Mouse (Mus musculus) lung, embryonic 14.5 days (tissue): ENCODE results near the gene Trim52. TPM values are rescaled to one million over a fixed set of nuclear protein-coding genes. Genes with fewer than 3 reads are reported as not detected.
A peak's percentile ranks its signal among the peaks of the same experiment; 100 is the strongest.

Source experiments
- ATAC-seq: fragments of 200-750 bp; cut with Nextera tagmentation; 2 replicates; pipeline ENCODE4 v1.8.0; 2017; ENCODE audit warnings: mild to moderate bottlenecking, moderate TSS enrichment, moderate library complexity; ENCODE audit not compliant: insufficient read depth
- DNase-seq: peaks from one replicate; pipeline ENCODE4 v3.0.0-alpha.2; 2015
- H3K27ac ChIP-seq: fragments of 300-500 bp; sonication (generic); 2 replicates; pipeline ENCODE4 v1.5.1; 2014; ENCODE audit warnings: low read depth, mild to moderate bottlenecking, moderate library complexity
- H3K27me3 ChIP-seq: fragments of 300-500 bp; sonication (generic); 2 replicates; pipeline ENCODE4 v1.6.1; 2014; ENCODE audit warnings: low read length, control low read depth; ENCODE audit not compliant: insufficient read depth
- H3K36me3 ChIP-seq: fragments of 300-500 bp; sonication (generic); 2 replicates; pipeline ENCODE4 v1.6.1; 2014; ENCODE audit warnings: control low read depth; ENCODE audit not compliant: insufficient read depth
- H3K4me1 ChIP-seq: fragments of 300-500 bp; sonication (generic); 2 replicates; pipeline ENCODE4 v1.6.1; 2014; ENCODE audit warnings: antibody characterized with exemption, control low read depth; ENCODE audit not compliant: insufficient read depth
- H3K4me2 ChIP-seq: fragments of 300-500 bp; sonication (generic); 2 replicates; pipeline ENCODE4 v1.6.1; 2014; ENCODE audit warnings: mild to moderate bottlenecking
- H3K4me3 ChIP-seq: fragments of 300-500 bp; sonication (generic); 2 replicates; pipeline ENCODE4 v1.5.1; 2014; ENCODE audit warnings: low read depth, low read length
- H3K9ac ChIP-seq: fragments of 300-500 bp; sonication (generic); 2 replicates; pipeline ENCODE4 v1.6.1; 2014
- H3K9me3 ChIP-seq: fragments of 300-500 bp; sonication (generic); 2 replicates; pipeline ENCODE4 v1.6.1; 2016; ENCODE audit warnings: low read depth, low read length, control low read depth
- CTCF ChIP-seq: IDR thresholded peaks from 2 replicates; pipeline ENCODE4 v1.5.1; 2016; ENCODE audit warnings: antibody characterized with exemption, low read depth
- WGBS: fragments of 180-500 bp; shearing (Covaris S2); extraction: QIAGEN DNeasy Blood & Tissue Kit; methylation state at CpG from one replicate; pipeline ENCODE4 v1.1.7; 2014; 5-methylcytosine and 5-hydroxymethylcytosine counted together
- polyA plus RNA-seq: library from polyadenylated mRNA; unstranded; fragments of >200 nt; fragmentation: Nextera tagmentation; extraction: Ambion mirVana; gene quantifications from 2 replicates; pipeline ENCODE4 v1.2.1, GENCODE M21; 2014

Trim52 gene
- polyA plus RNA-seq, 1 experiment from 2014 or later, result not detected

- no peak overlapping the region for H3K9ac ChIP-seq
- DNase-seq (no peak), ATAC-seq (no peak)
- H3K27ac ChIP-seq, result no peak overlapping the region
- H3K9me3 ChIP-seq, result no peaks in the 10 kb centered on the region
- TF ChIP-seq CTCF, result no peak
- H3K27me3 ChIP-seq, result no peaks in the 10 kb centered on the region
- H3K4me1 ChIP-seq, result no peaks in the 10 kb centered on the region
- 62% methylated on average over 5 of the region's 5 CpGs for WGBS
- H3K4me2 ChIP-seq, result no peak overlapping the region
- no peaks in the 10 kb centered on the region for H3K36me3 ChIP-seq
- no peak overlapping the region for H3K4me3 ChIP-seq
These were observed 70.9 kb downstream of the Trim52 start for GRCm38 (mm10) chr14:106176879-106177278.

GRCm38 (mm10) chr14:106178245-106178644 is 72.2 kb downstream of the Trim52 start:
- no peaks in the 10 kb centered on the region for H3K36me3 ChIP-seq
- H3K27ac ChIP-seq, result no peak overlapping the region
- no peak overlapping the region for H3K4me2 ChIP-seq
- no peaks in the 10 kb centered on the region for H3K4me1 ChIP-seq
- ATAC-seq (no peak), DNase-seq (no peak)
- TF ChIP-seq CTCF, result no peak
- 63% methylated on average over 4 of the region's 4 CpGs for WGBS
- no peaks in the 10 kb centered on the region for H3K9me3 ChIP-seq
- H3K27me3 ChIP-seq, result no peaks in the 10 kb centered on the region
- H3K4me3 ChIP-seq, result no peak overlapping the region
- no peak overlapping the region for H3K9ac ChIP-seq

GRCm38 (mm10) chr14:106179102-106179727 is 73.2 kb downstream of the Trim52 start:
- no peaks in the 10 kb centered on the region for H3K9me3 ChIP-seq
- ATAC-seq (peak; percentile 76; the same call in 1 of the 2 replicates), DNase-seq (peak; percentile 62)
- no peaks in the 10 kb centered on the region for H3K4me1 ChIP-seq
- no peak overlapping the region for H3K4me3 ChIP-seq
- no peak overlapping the region for H3K9ac ChIP-seq
- TF ChIP-seq CTCF, result no peak
- no peaks in the 10 kb centered on the region for H3K27me3 ChIP-seq
- no peaks in the 10 kb centered on the region for H3K36me3 ChIP-seq
- 21% methylated on average over 8 of the region's 8 CpGs for WGBS
- H3K4me2 ChIP-seq, result no peak overlapping the region
- no peak overlapping the region for H3K27ac ChIP-seq

- Histone ChIP-seq H3K27me3 (no peaks in the 10 kb centered on the region), H3K4me1 (no peaks in the 10 kb centered on the region), H3K36me3 (no peaks in the 10 kb centered on the region), H3K9ac (no peak overlapping the region), H3K4me2 (no peak overlapping the region), H3K9me3 (no peaks in the 10 kb centered on the region), H3K4me3 (no peak overlapping the region), H3K27ac (no peak overlapping the region)
- DNase-seq, result peak; percentile 73
- TF ChIP-seq CTCF, result no peak
- peak; percentile 73; the same call in 1 of the 2 replicates for ATAC-seq
- 45% methylated on average over 2 of the region's 2 CpGs for WGBS
These were observed 73.7 kb downstream of the Trim52 start for GRCm38 (mm10) chr14:106179728-106180125.

GRCm38 (mm10) chr14:106180616-106181015 is 74.6 kb downstream of the Trim52 start:
- TF ChIP-seq CTCF, result no peak

GRCm38 (mm10) chr14:106183985-106184384 is 78.0 kb downstream of the Trim52 start:
- H3K9ac ChIP-seq, result no peak overlapping the region
- ATAC-seq (no peak), DNase-seq (no peak)
- no peak overlapping the region for H3K4me2 ChIP-seq
- no peaks in the 10 kb centered on the region for H3K36me3 ChIP-seq
- 81% methylated on average over 3 of the region's 3 CpGs for WGBS
- H3K4me1 ChIP-seq, result no peaks in the 10 kb centered on the region
- TF ChIP-seq CTCF, result no peak
- H3K4me3 ChIP-seq, result no peak overlapping the region
- no peak overlapping the region for H3K27ac ChIP-seq
- H3K27me3 ChIP-seq, result no peaks in the 10 kb centered on the region
- no peaks in the 10 kb centered on the region for H3K9me3 ChIP-seq

More at GRCm38 (mm10) chr14:106180616-106181015, 74.6 kb downstream of the Trim52 start:
- Histone ChIP-seq H3K4me3 (no peak overlapping the region), H3K27ac (no peak overlapping the region), H3K27me3 (no peaks in the 10 kb centered on the region), H3K9me3 (no peaks in the 10 kb centered on the region), H3K36me3 (no peaks in the 10 kb centered on the region), H3K9ac (no peak overlapping the region), H3K4me1 (no peaks in the 10 kb centered on the region), H3K4me2 (no peak overlapping the region)
- no peak for DNase-seq
- no peak for ATAC-seq

Other genes starting within 250 kb of the Trim52 start
- 43.6 and 46.6 TPM in 2 replicates for gene Spry2, start 209.4 kb upstream of the Trim52 start, polyA plus RNA-seq